Mouse (Mus musculus) adrenal gland, adult 2 months (tissue): ENCODE data around the gene Fbxw4. TPM values are rescaled to one million over a fixed set of nuclear protein-coding genes. Genes with fewer than 3 reads are reported as not detected.

Source experiments
- DNase-seq: peaks from one replicate; pipeline ENCODE4 v3.0.0; 2021
- polyA plus RNA-seq: library from polyadenylated mRNA; depleted of rRNA; stranded (reverse); fragments of >200 nt; gene quantifications from 2 replicates; pipeline ENCODE4 v1.2.3, GENCODE M21; 2012; rRNA removed
- total RNA-seq, 2 experiments: library from RNA; stranded (reverse); gene quantifications; 2 replicates each; pipeline ENCODE4 v1.2.3; 2021

The Fbxw4 gene
- total and polyA plus RNA-seq, 3 experiments: 30.0 to 199 (median 34.4) TPM

DNA sequence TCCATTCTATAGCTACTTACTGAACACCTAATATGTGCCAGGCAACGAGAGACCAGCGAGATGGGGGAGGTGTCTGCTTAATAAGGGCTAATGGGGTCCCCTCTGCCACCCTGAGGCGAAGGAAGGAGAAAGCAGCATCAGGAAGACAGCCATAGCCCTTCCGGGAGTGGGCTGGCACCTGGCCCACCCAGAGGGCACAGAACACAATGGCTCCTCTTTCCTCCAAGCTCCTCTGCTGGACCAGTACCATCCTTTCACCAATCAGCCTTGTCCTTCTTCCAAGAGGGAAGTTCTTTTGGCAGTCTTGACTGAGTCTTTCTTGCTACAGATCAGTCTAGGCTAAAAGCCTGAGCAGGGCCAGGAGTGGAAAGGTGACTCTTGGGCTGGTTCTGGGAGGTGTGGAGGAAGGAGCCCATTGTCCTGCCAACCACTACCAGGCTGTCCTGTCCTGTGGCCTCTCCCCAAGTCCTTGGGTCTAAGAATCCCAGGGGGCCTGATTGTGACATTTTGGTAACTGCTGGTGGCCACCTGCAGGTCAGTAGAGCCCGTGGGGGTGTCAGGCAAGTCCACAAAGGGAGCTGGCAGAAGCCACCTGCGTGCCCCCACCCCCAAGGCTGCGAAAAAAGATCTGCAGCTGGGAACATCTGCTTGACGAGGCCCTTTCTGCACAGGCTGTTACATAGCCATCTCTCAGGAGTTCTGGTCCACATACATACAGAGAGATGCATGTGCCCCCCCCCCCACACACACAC lies 119.3 kb downstream of the Fbxw4 start:
- DNase-seq: no peak

DNA sequence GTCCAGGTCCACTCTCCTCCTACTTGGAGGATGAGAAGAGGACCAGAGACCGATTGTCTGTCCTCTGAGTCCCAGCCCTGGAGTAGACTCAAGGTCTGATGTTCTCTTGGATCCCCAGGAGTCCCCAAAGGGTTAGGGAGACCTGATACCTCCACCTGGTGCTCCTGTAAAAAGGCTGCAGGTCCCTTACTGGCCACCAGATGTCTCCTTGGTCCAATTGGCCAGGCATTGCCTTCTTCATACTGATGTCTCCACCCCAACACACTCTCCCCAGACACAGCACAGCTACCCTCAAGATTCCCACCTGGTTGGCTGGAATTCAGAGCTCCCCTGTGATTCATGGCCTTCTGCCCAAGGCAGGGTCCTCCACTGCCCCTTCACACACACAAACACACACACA lies 122.6 kb downstream of the Fbxw4 start:
- peak; percentile 66 for DNase-seq

DNA sequence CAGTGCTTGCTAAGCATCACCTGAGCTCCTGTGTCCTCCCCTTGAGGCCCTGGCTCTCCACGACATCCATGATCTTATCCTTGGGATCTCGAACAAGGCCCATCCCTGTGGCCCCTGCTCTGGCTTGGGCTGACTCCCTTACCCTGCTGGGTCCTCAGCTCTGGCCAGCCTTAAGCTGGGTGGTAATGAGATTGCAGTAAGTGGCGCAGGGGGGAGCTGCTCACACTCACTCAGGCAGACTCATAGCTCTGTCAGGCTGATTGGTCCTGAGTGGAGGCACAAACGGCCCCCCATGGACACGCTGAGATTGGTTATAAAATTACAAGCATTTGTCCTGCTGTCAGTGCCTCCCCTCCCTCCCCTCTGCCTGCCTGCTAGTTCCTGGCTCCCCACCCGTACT lies 124.2 kb downstream of the Fbxw4 start:
- DNase-seq: no peak

DNA sequence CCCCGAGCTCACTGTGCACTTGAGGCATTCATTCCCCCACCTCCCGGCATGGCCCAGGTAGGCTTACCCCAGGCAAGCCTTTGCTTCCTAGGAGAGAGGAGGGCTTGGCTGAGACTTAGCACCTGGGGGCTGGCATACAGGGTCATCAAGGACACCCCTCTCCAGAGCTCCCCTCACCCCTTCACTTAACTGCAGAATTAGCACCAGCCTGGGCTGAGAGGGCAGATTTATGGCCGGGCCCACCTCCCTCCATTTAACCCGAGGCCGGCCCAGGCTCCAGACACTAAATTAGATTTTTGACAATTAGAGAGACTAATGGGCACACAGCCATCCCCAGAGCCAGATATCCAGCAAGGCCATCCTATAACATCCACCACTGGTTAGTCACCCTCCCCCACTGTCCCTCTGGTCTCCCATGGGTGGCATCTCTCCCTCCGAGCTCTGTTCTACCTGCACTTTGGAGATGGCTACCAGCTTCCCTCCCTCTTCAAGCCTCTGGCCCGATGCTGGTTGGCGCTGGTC lies 124.8 kb downstream of the Fbxw4 start:
- no peak for DNase-seq

GRCm38 (mm10) chr19:45533617-45534016 lies 126.5 kb downstream of the Fbxw4 start:
- DNase-seq: peak; percentile 67

GRCm38 (mm10) chr19:45531554-45531953 lies 128.6 kb downstream of the Fbxw4 start:
- DNase-seq: no peak

DNA sequence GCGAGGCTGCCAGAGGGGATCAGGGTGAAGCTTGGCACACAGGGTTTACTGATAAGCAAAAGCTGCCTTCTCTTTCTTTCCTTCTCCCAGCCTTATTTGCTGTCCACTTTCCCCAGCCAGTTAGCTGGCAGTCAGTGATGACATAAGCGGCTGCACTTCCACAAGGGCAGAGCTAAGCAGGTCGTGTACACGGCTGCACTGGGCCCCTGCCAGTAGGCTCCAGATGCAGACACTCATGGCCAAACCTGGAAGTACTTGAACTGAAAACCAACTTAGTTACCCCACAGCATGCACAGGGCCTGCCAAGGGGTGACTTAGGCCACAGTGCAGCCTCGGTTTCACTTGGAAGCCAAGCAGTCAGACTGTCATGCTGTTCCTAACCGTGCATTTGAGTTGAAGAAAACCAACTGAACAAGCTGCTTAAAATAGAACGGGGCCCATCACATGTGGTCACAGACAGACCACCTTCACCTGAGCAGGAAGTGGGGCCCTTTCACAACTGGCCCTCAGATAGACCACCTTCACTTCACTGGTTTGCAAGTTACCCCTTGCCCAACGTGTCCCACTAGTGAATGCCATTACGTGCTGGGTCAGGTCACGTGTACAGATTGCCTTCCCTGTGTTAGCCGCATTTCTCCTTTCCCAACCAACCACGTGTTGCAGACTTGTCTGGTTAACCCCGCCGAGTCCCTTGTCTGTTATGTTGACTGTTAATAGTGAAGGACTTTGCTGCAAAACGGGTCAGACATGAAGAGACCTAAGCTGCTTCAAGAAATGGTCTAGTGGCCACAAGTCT lies 129.7 kb downstream of the Fbxw4 start:
- peak; percentile 59 for DNase-seq

GRCm38 (mm10) chr19:45529294-45529693 lies 130.8 kb downstream of the Fbxw4 start:
- no peak for DNase-seq

Other genes with a start within 250 kb of the Fbxw4 start
- 10 to 100 TPM; 10.3 to 14.9 TPM for gene Poll, start 99.8 kb downstream of the Fbxw4 start, total RNA-seq
- 11.3 and 11.9 TPM in 2 replicates for gene Poll, start 99.8 kb downstream of the Fbxw4 start, polyA plus RNA-seq
- 10 to 100 TPM; 29.0 to 38.0 TPM for gene Gm17018, start 99.7 kb downstream of the Fbxw4 start, total RNA-seq
- gene Gm17018, start 99.7 kb downstream of the Fbxw4 start, polyA plus RNA-seq: 0.98 and 2.1 TPM in 2 replicates
- gene Fgf8, start 82.6 kb upstream of the Fbxw4 start, total RNA-seq: not detected
- gene Fgf8, start 82.6 kb upstream of the Fbxw4 start, polyA plus RNA-seq: 0.30 TPM in 1 of 2 replicates, not detected in the other
- 10 to 100 TPM; 26.1 to 27.6 TPM for gene Npm3, start 89.3 kb upstream of the Fbxw4 start, total RNA-seq
- gene Npm3, start 89.3 kb upstream of the Fbxw4 start, polyA plus RNA-seq: 52.2 and 53.3 TPM in 2 replicates
- gene Mgea5, start 123.5 kb upstream of the Fbxw4 start, total RNA-seq: 10 to 100 TPM; 55.8 to 85.1 TPM
- 5.4 and 8.2 TPM in 2 replicates for gene Mgea5, start 123.5 kb upstream of the Fbxw4 start, polyA plus RNA-seq
- gene Kcnip2, start 155.7 kb upstream of the Fbxw4 start, total RNA-seq: under 1 TPM; 0.12 to 0.38 TPM
- 0.25 and 0.28 TPM in 2 replicates for gene Kcnip2, start 155.7 kb upstream of the Fbxw4 start, polyA plus RNA-seq